Mouse (Mus musculus): ENCODE measurements around the gene Glis3. TPM values are rescaled to one million over a fixed set of nuclear protein-coding genes. Genes with fewer than 3 reads are reported as not detected.

Glis3 gene
- polyA plus RNA-seq, 1 experiment from 2014 or later, result 1.2 TPM

DNA sequence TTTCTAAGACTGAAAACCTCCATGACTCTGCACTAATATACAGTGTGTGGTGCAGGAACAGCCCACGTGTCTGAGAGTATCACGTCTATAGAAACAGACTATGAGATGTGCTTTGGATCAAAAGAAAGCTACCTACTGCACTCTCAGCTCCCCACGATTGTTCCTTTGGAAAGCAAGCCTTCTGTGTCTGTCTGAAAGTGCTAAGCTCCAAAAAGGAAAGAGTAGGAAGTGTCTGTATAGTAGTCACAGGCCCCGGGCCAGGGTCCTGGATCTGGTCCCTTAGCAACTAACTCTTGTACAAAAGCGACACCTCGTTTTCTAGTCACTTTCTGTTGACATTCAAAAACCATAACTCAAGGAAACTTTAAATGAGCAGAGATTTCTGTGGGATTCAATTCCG, 62.1 kb downstream of the Glis3 start:
- Histone ChIP-seq H3K36me3 (no peaks in the 10 kb centered on the region), H3K9me3 (no peaks in the 10 kb centered on the region), H3K4me1 (no peaks in the 10 kb centered on the region), H3K4me3 (no peak overlapping the region), H3K4me2 (replicated peaks) (no peak overlapping the region), H3K27ac (replicated peaks) (no peak overlapping the region), H3K9ac (replicated peaks) (no peak overlapping the region), H3K27me3 (no peaks in the 10 kb centered on the region)
- WGBS, result 79% methylated on average over 7 of the region's 7 CpGs
- no peak for ATAC-seq (replicated peaks)

DNA sequence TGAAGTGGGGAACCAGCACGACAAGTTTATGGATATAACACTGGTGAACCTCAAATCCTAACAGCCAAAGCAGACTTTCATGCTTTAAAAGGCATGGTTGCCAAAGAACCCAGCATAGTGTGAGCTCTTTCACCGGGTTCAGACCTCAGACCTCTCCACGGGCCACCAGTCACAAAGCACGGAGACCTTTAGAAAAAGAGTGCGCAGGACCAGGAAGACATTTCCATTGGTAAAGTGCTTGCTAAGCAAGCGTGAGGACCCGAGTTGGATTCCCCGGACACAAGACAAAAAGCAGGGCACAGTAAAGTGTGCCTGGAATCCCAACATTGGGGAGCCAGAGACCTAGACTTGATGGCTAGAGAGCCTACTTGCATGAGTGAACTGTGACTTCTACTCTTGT, 62.7 kb downstream of the Glis3 start:
- H3K9ac ChIP-seq (replicated peaks), result no peak overlapping the region
- 58% methylated on average over 8 of the region's 8 CpGs for WGBS
- no peak for ATAC-seq (replicated peaks)
- no peaks in the 10 kb centered on the region for H3K9me3 ChIP-seq
- H3K4me3 ChIP-seq, result no peak overlapping the region
- no peak overlapping the region for H3K4me2 ChIP-seq (replicated peaks)
- H3K27me3 ChIP-seq, result no peaks in the 10 kb centered on the region
- H3K4me1 ChIP-seq, result no peaks in the 10 kb centered on the region
- no peak overlapping the region for H3K27ac ChIP-seq (replicated peaks)
- H3K36me3 ChIP-seq, result no peaks in the 10 kb centered on the region

DNA sequence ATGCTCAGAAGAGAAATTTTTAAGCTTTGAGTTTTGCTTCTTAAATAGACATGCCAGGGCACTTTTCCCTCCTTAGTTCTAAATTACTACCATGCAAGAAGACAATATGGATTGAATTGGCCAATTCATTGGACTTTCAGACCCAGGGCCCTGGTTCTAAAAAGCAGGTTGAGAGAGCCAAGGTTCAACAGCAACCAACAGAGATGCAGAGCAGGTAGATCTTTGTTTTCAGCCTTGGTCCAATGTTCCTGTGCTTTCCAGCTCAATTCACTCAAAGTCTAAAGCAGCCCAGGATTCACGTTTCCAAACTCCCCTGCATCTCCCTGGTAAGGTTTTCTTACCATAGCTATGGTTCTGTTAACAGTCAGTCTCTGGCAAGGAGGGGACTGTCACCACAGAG, 63.4 kb downstream of the Glis3 start:
- Histone ChIP-seq H3K4me3 (no peak overlapping the region), H3K27ac (replicated peaks) (no peak overlapping the region), H3K27me3 (no peaks in the 10 kb centered on the region), H3K9ac (replicated peaks) (no peak overlapping the region), H3K4me1 (no peaks in the 10 kb centered on the region), H3K36me3 (no peaks in the 10 kb centered on the region), H3K4me2 (replicated peaks) (no peak overlapping the region), H3K9me3 (no peaks in the 10 kb centered on the region)
- WGBS, result 35% methylated on average over 1 of the region's 1 CpGs
- no peak for ATAC-seq (replicated peaks)

DNA sequence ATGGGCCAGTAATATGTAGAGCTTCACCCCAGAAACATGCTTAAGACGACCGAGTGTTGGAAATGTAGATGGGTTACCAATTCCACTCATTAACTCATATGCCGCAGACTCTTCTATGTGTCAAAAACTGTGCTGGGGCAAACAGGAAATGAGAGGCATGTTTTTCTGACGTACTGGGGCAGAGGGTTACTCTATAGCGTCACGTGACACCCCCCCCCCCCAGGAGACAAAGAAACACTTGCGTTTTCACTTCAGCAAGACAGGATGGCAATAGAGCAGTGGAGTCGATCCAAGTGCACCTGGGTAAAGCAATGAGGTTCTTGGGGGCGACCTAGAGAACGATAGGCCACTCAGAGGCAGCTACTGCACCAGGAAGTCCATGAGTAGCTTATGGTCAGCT, 67.6 kb downstream of the Glis3 start:
- H3K4me2 ChIP-seq (replicated peaks), result no peak overlapping the region
- ATAC-seq (replicated peaks), result no peak
- no peak overlapping the region for H3K4me3 ChIP-seq
- 0 out of 2 replicates have a peak, but pooled peaks cover 2% of the 10 kb centered on the region for H3K4me1 ChIP-seq
- no peak overlapping the region for H3K27ac ChIP-seq (replicated peaks)
- H3K36me3 ChIP-seq, result no peaks in the 10 kb centered on the region
- WGBS, result 91% methylated on average over 10 of the region's 10 CpGs
- no peaks in the 10 kb centered on the region for H3K9me3 ChIP-seq
- H3K27me3 ChIP-seq, result no peaks in the 10 kb centered on the region
- no peak overlapping the region for H3K9ac ChIP-seq (replicated peaks)

- H3K27ac ChIP-seq (replicated peaks), result no peak overlapping the region
- no peaks in the 10 kb centered on the region for H3K9me3 ChIP-seq
- 0 out of 2 replicates have a peak, but pooled peaks have one; percentile 23 for ATAC-seq (replicated peaks)
- H3K9ac ChIP-seq (replicated peaks), result no peak overlapping the region
- 37% methylated on average over 5 of the region's 5 CpGs for WGBS
- no peaks in the 10 kb centered on the region for H3K36me3 ChIP-seq
- no peak overlapping the region for H3K4me3 ChIP-seq
- no peaks in the 10 kb centered on the region for H3K27me3 ChIP-seq
- no peak overlapping the region for H3K4me2 ChIP-seq (replicated peaks)
- H3K4me1 ChIP-seq, result 0 out of 2 replicates have a peak, but pooled peaks cover 2% of the 10 kb centered on the region
Observed at GRCm38 (mm10) chr19:28608747-28609146, 71.1 kb downstream of the Glis3 start.

GRCm38 (mm10) chr19:28608277-28608676, 71.6 kb downstream of the Glis3 start:
- Histone ChIP-seq H3K27ac (replicated peaks) (no peak overlapping the region), H3K36me3 (no peaks in the 10 kb centered on the region), H3K4me2 (replicated peaks) (no peak overlapping the region), H3K27me3 (no peaks in the 10 kb centered on the region), H3K4me3 (no peak overlapping the region), H3K4me1 (0 out of 2 replicates have a peak, but pooled peaks cover 2% of the 10 kb centered on the region), H3K9ac (replicated peaks) (no peak overlapping the region), H3K9me3 (no peaks in the 10 kb centered on the region)
- 59% methylated on average over 6 of the region's 6 CpGs for WGBS
- ATAC-seq (replicated peaks), result 0 out of 2 replicates have a peak, but pooled peaks have one; percentile 32

- no peak overlapping the region for H3K27ac ChIP-seq (replicated peaks)
- no peak for ATAC-seq (replicated peaks)
- H3K4me2 ChIP-seq (replicated peaks), result no peak overlapping the region
- no peaks in the 10 kb centered on the region for H3K27me3 ChIP-seq
- WGBS, result 79% methylated on average over 4 of the region's 4 CpGs
- H3K36me3 ChIP-seq, result no peaks in the 10 kb centered on the region
- H3K9ac ChIP-seq (replicated peaks), result no peak overlapping the region
- H3K4me1 ChIP-seq, result no peaks in the 10 kb centered on the region
- H3K4me3 ChIP-seq, result no peak overlapping the region
- no peaks in the 10 kb centered on the region for H3K9me3 ChIP-seq
Observed at GRCm38 (mm10) chr19:28600866-28601265, 79.0 kb downstream of the Glis3 start.

DNA sequence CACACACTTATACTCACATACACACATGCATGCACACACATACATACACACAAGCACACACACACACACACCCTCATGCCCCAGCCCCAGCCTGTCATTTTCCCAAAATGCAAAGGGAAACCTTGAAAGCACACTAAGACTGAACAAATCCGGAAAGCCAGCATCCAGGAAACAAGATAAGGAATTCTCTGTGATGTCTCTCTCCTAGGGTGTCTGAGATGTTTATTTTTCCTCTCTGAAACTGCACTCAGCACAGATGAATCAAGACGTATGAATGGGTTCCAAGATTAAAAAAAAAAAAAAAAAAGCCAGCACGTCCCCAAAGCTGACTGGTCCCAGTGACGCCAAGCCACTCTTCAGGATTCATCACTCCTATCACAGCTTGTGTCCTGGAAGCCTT, 85.7 kb downstream of the Glis3 start:
- Histone ChIP-seq H3K9ac (replicated peaks) (no peak overlapping the region), H3K4me1 (no peaks in the 10 kb centered on the region), H3K4me3 (no peak overlapping the region), H3K27me3 (0 out of 2 replicates have a peak, but pooled peaks cover 3% of the 10 kb centered on the region), H3K27ac (replicated peaks) (no peak overlapping the region), H3K4me2 (replicated peaks) (no peak overlapping the region), H3K9me3 (no peaks in the 10 kb centered on the region), H3K36me3 (no peaks in the 10 kb centered on the region)
- no peak for ATAC-seq (replicated peaks)
- 76% methylated on average over 4 of the region's 4 CpGs for WGBS

DNA sequence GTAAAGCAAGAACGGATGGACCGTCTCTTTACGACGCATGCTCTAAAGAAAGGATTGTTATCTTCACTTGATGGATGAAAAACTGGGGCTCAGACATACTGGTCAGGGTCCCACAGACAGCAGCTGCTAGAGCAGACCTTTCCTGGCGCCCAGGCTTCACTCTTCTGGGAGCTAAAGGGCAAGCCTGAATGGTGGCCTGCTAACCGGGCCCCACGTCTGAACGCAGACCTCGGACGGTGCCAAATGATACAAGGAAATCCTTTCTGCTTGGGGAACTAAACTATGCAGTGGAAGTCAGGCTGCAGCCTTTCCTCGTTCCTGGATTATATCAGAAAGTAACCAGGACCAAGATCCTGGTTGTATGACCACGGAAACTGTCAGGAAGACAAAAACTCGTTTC, 86.9 kb downstream of the Glis3 start:
- Histone ChIP-seq H3K36me3 (no peaks in the 10 kb centered on the region), H3K27me3 (0 out of 2 replicates have a peak, but pooled peaks cover 3% of the 10 kb centered on the region), H3K9me3 (no peaks in the 10 kb centered on the region), H3K27ac (replicated peaks) (no peak overlapping the region), H3K4me3 (no peak overlapping the region), H3K4me1 (no peaks in the 10 kb centered on the region), H3K4me2 (replicated peaks) (no peak overlapping the region), H3K9ac (replicated peaks) (no peak overlapping the region)
- WGBS, result 86% methylated on average over 13 of the region's 13 CpGs
- no peak for ATAC-seq (replicated peaks)

DNA sequence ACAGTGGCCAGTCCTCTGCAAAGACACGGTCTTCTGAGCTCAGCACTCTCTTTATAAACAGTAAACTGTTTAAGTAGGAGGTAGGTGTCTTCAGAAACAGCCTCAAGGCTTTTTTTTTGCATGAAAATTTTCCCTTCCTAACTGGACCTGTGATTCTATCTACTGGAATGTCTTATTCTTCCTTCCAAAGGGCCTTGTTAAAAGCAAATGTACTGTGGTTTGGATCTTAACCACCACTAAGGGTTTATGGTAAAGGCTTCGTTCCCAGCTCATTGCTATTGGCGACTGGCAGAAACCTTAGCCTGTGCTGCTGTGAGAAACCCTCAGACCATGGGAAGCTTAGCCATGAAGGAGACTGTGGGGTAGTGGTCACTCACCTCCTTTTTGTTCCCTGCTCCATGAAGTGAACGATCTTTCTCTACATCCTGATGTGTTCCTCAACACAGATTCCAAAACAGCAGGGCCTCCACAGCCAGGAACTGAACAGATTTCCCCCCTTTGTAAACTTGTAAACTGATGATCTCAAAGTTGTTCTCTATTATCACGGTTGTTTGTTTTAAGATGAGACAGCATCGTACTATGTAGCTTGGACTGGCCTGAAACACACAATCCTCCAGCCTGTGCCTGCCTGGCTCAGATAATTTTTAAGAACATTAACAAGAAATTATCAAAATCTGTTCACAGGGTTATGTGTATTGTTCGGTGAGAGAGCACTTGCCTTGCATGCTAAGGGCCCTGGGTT, 88.0 kb downstream of the Glis3 start:
- Histone ChIP-seq H3K36me3 (no peaks in the 10 kb centered on the region), H3K27ac (replicated peaks) (no peak overlapping the region), H3K4me2 (replicated peaks) (no peak overlapping the region), H3K27me3 (0 out of 2 replicates have a peak, but pooled peaks cover 3% of the 10 kb centered on the region), H3K9me3 (no peaks in the 10 kb centered on the region), H3K4me1 (no peaks in the 10 kb centered on the region), H3K4me3 (no peak overlapping the region), H3K9ac (replicated peaks) (no peak overlapping the region)
- ATAC-seq (replicated peaks), result no peak
- WGBS, result 83% methylated on average over 7 of the region's 7 CpGs

DNA sequence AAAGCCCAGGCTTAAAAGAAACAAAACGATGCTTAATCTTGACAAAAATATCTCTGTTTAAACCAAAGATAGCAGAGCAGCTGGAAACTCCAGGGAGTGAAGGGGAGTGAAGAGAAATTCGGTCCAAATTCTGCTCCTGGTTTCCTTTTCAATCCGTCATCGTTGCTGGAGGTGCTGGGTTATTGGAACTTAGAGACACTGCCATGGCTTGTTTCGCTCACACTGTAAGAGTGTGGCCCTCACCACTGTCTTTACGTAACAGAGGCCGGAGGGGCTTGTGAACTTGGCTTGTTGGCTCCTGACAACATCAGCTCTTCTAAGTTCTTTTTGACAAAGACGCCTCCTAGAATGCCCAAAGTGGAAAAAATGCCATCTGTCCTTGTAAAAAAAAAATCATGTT, 99.4 kb downstream of the Glis3 start:
- no peaks in the 10 kb centered on the region for H3K36me3 ChIP-seq
- no peak overlapping the region for H3K27ac ChIP-seq (replicated peaks)
- no peak overlapping the region for H3K4me2 ChIP-seq (replicated peaks)
- H3K4me1 ChIP-seq, result peaks cover 12% of the 10 kb centered on the region
- H3K9ac ChIP-seq (replicated peaks), result no peak overlapping the region
- no peaks in the 10 kb centered on the region for H3K9me3 ChIP-seq
- ATAC-seq (replicated peaks), result no peak
- H3K27me3 ChIP-seq, result no peaks in the 10 kb centered on the region; the same call in 1 of the 2 replicates
- WGBS, result 53% methylated on average over 8 of the region's 8 CpGs
- no peak overlapping the region for H3K4me3 ChIP-seq

- peak; percentile 60 for ATAC-seq (replicated peaks)
- Histone ChIP-seq H3K36me3 (no peaks in the 10 kb centered on the region), H3K9me3 (no peaks in the 10 kb centered on the region), H3K4me3 (0 out of 2 replicates have a peak overlapping the region, but pooled peaks have one; percentile 8), H3K27ac (replicated peaks) (0 out of 2 replicates have a peak overlapping the region, but pooled peaks have one; percentile 23), H3K4me1 (peaks cover 12% of the 10 kb centered on the region), H3K27me3 (no peaks in the 10 kb centered on the region; the same call in 1 of the 2 replicates), H3K4me2 (replicated peaks) (peak overlapping the region; percentile 33), H3K9ac (replicated peaks) (no peak overlapping the region)
- WGBS, result 6% methylated on average over 14 of the region's 14 CpGs
Observed at GRCm38 (mm10) chr19:28579724-28580375, 100.0 kb downstream of the Glis3 start.

All from forebrain, embryonic 15.5 days (tissue).